Mouse (Mus musculus): ENCODE data around the gene Serpinc1. TPM values are rescaled to one million over a fixed set of nuclear protein-coding genes. Genes with fewer than 3 reads are reported as not detected.

The Serpinc1 gene
- total and polyA plus RNA-seq, 3 experiments, result 0.19 to 1.3 TPM; not detected in 1

DNA sequence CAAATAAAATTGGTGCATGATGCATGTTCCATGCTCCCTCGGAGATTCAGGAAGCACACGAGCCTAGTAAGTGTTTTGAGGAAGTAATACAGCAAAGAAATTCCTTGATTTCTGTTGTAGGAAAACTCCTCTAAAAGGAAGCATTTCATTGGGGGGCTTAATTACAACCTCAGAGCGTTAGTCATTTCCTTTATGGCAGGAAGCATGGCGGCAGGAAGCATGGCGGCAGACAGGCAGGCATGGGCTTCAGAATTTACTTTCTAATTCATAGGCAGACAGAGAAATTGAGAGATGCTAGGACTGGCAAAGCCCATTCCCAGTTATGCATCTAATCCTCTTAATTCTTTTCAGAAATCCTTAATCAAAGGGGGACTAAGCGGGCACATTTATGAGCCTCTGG, 15.5 kb downstream of the Serpinc1 start:
- no peaks in the 10 kb centered on the region; a peak in 1 of 4 replicates for H3K36me3 ChIP-seq (ENCODE audit: control insufficient read depth in 1 of 2, insufficient read depth in 2 of 2, low read length in 2 of 2)
- no peak overlapping the region for H3K27ac ChIP-seq (ENCODE audit: control insufficient read depth, low read depth, low read length)
- TF ChIP-seq SIN3A (IDR thresholded peaks at IDR 0.05; ENCODE audit: low read length) (no peak), MYC (IDR thresholded peaks at IDR 0.05; ENCODE audit: low read depth, low read length) (no peak), NRF1 (IDR thresholded peaks at IDR 0.05; ENCODE audit: insufficient read depth, low read depth, low read length, poor library complexity, severe bottlenecking) (no peak), USF2 (IDR thresholded peaks at IDR 0.05; ENCODE audit: borderline replicate concordance in 1 of 2, insufficient read depth in 1 of 2, low read depth in 1 of 2, low read length in 2 of 2) (no peak), KAT2A (conservative IDR thresholded peaks at IDR 0.05; ENCODE audit: low read depth, low read length) (no peak), USF1 (IDR thresholded peaks at IDR 0.05; ENCODE audit: low read depth, low read length) (no peak), ZNF384 (IDR thresholded peaks at IDR 0.05; ENCODE audit: low read depth, low read length) (no peak), ZKSCAN1 (IDR thresholded peaks at IDR 0.05; ENCODE audit: low read depth, low read length) (no peak), POLR2AphosphoS5 (IDR thresholded peaks at IDR 0.05; ENCODE audit: borderline replicate concordance, low read depth, low read length) (no peak)
- no peak for DNase-seq (ENCODE audit: low read depth, low spot score)
- no peaks in the 10 kb centered on the region for H3K27me3 ChIP-seq (ENCODE audit: control insufficient read depth in 1 of 2, insufficient read depth in 2 of 2, low read length in 2 of 2)
- no peak overlapping the region for H3K9ac ChIP-seq (ENCODE audit: control insufficient read depth, low read depth, low read length, poor library complexity, severe bottlenecking)
- H3K4me1 ChIP-seq (ENCODE audit: control insufficient read depth in 1 of 2, insufficient read depth in 2 of 2, low read length in 2 of 2), result peaks cover 0 to 5% of the 10 kb centered on the region in 2 experiments; a peak in 3 of 4 replicates
- H3K9me3 ChIP-seq (replicated peaks; ENCODE audit: insufficient read depth, low read length), result no peaks in the 10 kb centered on the region
- no peak overlapping the region for H3K4me3 ChIP-seq (ENCODE audit: control insufficient read depth in 1 of 2, insufficient read depth in 1 of 2, low read depth in 2 of 2, low read length in 2 of 2)
- no peaks in the 10 kb centered on the region for H3K79me2 ChIP-seq (ENCODE audit: control insufficient read depth, insufficient read depth, low read length, poor library complexity)

DNA sequence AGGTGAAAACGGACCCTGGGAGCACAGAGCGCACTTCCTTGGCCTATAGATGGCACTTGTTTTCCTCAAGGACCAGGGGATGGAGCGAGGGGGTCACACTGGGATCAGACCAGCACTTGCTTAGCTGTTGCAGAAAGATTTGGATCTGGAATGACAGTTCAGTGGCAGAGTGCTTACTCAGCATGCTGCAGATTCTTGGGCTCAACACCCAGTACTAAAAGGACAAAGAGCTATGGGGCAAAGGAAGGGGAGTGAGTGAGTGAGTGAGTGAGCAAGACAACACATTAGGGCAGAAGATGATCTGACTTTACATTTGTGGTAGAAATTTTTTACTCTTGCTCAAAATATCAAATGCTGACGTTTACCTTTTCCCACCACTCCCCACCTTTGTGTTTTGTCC, 26.6 kb downstream of the Serpinc1 start:
- Histone ChIP-seq H3K36me3 (ENCODE audit: control insufficient read depth in 1 of 2, insufficient read depth in 2 of 2, low read length in 2 of 2) (no peaks in the 10 kb centered on the region), H3K9ac (ENCODE audit: control insufficient read depth, low read depth, low read length, poor library complexity, severe bottlenecking) (no peak overlapping the region)
- no peak for TF ChIP-seq CHD1 (IDR thresholded peaks at IDR 0.05; ENCODE audit: low read depth, low read length)
- no peak for TF ChIP-seq ELF1 (IDR thresholded peaks at IDR 0.05; ENCODE audit: low read depth, low read length)
- TF ChIP-seq USF2 (IDR thresholded peaks at IDR 0.05; ENCODE audit: borderline replicate concordance in 1 of 2, insufficient read depth in 1 of 2, low read depth in 1 of 2, low read length in 2 of 2), result no peak
- no peak for TF ChIP-seq NRF1 (IDR thresholded peaks at IDR 0.05; ENCODE audit: insufficient read depth, low read depth, low read length, poor library complexity, severe bottlenecking)
- no peak for TF ChIP-seq ZNF384 (IDR thresholded peaks at IDR 0.05; ENCODE audit: low read depth, low read length)
- TF ChIP-seq ZC3H11A (IDR thresholded peaks at IDR 0.05; ENCODE audit: low read depth, low read length), result no peak
- TF ChIP-seq SIN3A (IDR thresholded peaks at IDR 0.05; ENCODE audit: low read length), result no peak
- no peak for TF ChIP-seq HCFC1 (IDR thresholded peaks at IDR 0.05; ENCODE audit: low read depth, low read length)
- TF ChIP-seq MYC (IDR thresholded peaks at IDR 0.05; ENCODE audit: low read depth, low read length), result no peak
- TF ChIP-seq MEF2A (IDR thresholded peaks at IDR 0.05; ENCODE audit: extremely low read depth, insufficient replicate concordance, low read depth, low read length, poor library complexity, severe bottlenecking), result no peak
- no peak for TF ChIP-seq GATA1 (IDR thresholded peaks at IDR 0.05; ENCODE audit: low read depth, low read length)
- no peak for TF ChIP-seq UBTF (IDR thresholded peaks at IDR 0.05; ENCODE audit: borderline replicate concordance, insufficient read depth, low read depth, low read length)
- TF ChIP-seq ZKSCAN1 (IDR thresholded peaks at IDR 0.05; ENCODE audit: low read depth, low read length), result no peak
- TF ChIP-seq CHD2 (IDR thresholded peaks at IDR 0.05; ENCODE audit: low read length), result no peak
- no peak for TF ChIP-seq TBP (IDR thresholded peaks at IDR 0.05; ENCODE audit: low read depth, low read length)
- no peak for TF ChIP-seq CTCF (IDR thresholded peaks at IDR 0.05 in 2 of 3, conservative IDR thresholded peaks at IDR 0.05 in 1 of 3; ENCODE audit: control insufficient read depth in 1 of 3, insufficient read depth in 1 of 3, low read depth in 2 of 3, low read length in 3 of 3, poor library complexity in 1 of 3, severe bottlenecking in 1 of 3)
- TF ChIP-seq EP300 (IDR thresholded peaks at IDR 0.05; ENCODE audit: low read depth in 1 of 2, low read length in 2 of 2), result no peak
- TF ChIP-seq MAZ (IDR thresholded peaks at IDR 0.05; ENCODE audit: low read depth, low read length), result no peak

More for the DNA sequence above, 26.6 kb downstream of the Serpinc1 start:
- no peaks in the 10 kb centered on the region for H3K9me3 ChIP-seq (replicated peaks; ENCODE audit: insufficient read depth, low read length)
- H3K27ac ChIP-seq (ENCODE audit: control insufficient read depth, low read depth, low read length), result no peak overlapping the region
- no peaks in the 10 kb centered on the region for H3K4me1 ChIP-seq (ENCODE audit: control insufficient read depth in 1 of 2, insufficient read depth in 2 of 2, low read length in 2 of 2)
- H3K79me2 ChIP-seq (ENCODE audit: control insufficient read depth, insufficient read depth, low read length, poor library complexity), result no peaks in the 10 kb centered on the region
- no peaks in the 10 kb centered on the region for H3K27me3 ChIP-seq (ENCODE audit: control insufficient read depth in 1 of 2, insufficient read depth in 2 of 2, low read length in 2 of 2)
- DNase-seq (ENCODE audit: low read depth, low spot score), result no peak
- H3K4me3 ChIP-seq (ENCODE audit: control insufficient read depth in 1 of 2, insufficient read depth in 1 of 2, low read depth in 2 of 2, low read length in 2 of 2), result no peak overlapping the region
